Mouse (Mus musculus) lung, embryonic 15.5 days (tissue): ENCODE data around the gene Kcnv2. TPM values are rescaled to one million over a fixed set of nuclear protein-coding genes. Genes with fewer than 3 reads are reported as not detected.

Experiments
- ATAC-seq: fragments of 200-750 bp; cut with Nextera tagmentation; 2 replicates; pipeline ENCODE4 v1.8.0; 2017; ENCODE audit warnings: moderate number of reproducible peaks, borderline replicate concordance; ENCODE audit not compliant: low FRiP score, low TSS enrichment; ENCODE audit errors: extremely low read depth
- H3K27ac ChIP-seq: fragments of 300-500 bp; sonication (generic); 2 replicates; pipeline ENCODE4 v1.5.1; 2015; ENCODE audit warnings: moderate library complexity, mild to moderate bottlenecking, inconsistent platforms
- H3K27me3 ChIP-seq: fragments of 300-500 bp; sonication (generic); 2 replicates; pipeline ENCODE4 v1.6.1; 2015; ENCODE audit warnings: inconsistent platforms
- H3K36me3 ChIP-seq: fragments of 300-500 bp; sonication (generic); 2 replicates; pipeline ENCODE4 v1.6.1; 2015; ENCODE audit warnings: inconsistent platforms
- H3K4me1 ChIP-seq: fragments of 300-500 bp; sonication (generic); 2 replicates; pipeline ENCODE4 v1.6.1; 2015; ENCODE audit warnings: inconsistent platforms
- H3K4me2 ChIP-seq: fragments of 300-500 bp; sonication (generic); 2 replicates; pipeline ENCODE4 v1.6.1; 2015; ENCODE audit warnings: inconsistent platforms, mild to moderate bottlenecking, moderate library complexity
- H3K4me3 ChIP-seq: fragments of 300-500 bp; sonication (generic); 2 replicates; pipeline ENCODE4 v1.5.1; 2015; ENCODE audit warnings: mild to moderate bottlenecking, inconsistent platforms
- H3K9ac ChIP-seq: fragments of 300-500 bp; sonication (generic); 2 replicates; pipeline ENCODE4 v1.6.1; 2015; ENCODE audit warnings: inconsistent platforms
- H3K9me3 ChIP-seq: fragments of 300-500 bp; sonication (generic); 2 replicates; pipeline ENCODE4 v1.6.1; 2016; ENCODE audit warnings: inconsistent platforms
- WGBS: fragments of 180-500 bp; shearing (Covaris S2); methylation state at CpG from one replicate; pipeline ENCODE4 v1.1.7; 2015; 5-methylcytosine and 5-hydroxymethylcytosine counted together
- polyA plus RNA-seq: library from polyadenylated mRNA; unstranded; fragments of >200 nt; fragmentation: Nextera tagmentation; extraction: Ambion mirVana; gene quantifications from 2 replicates; pipeline ENCODE4 v1.2.1, GENCODE M21; 2015

Kcnv2 gene
- polyA plus RNA-seq, 1 experiment from 2014 or later = 0.05 TPM

- no peak overlapping the region for H3K4me2 ChIP-seq
- ATAC-seq = no peak
- no peak overlapping the region for H3K9ac ChIP-seq
- H3K4me1 ChIP-seq = peaks cover 19% of the 10 kb centered on the region
- H3K9me3 ChIP-seq = no peaks in the 10 kb centered on the region
- H3K27ac ChIP-seq = no peak overlapping the region
- WGBS = 42% methylated on average over 3 of the region's 3 CpGs
- no peak overlapping the region for H3K4me3 ChIP-seq
- H3K27me3 ChIP-seq = no peaks in the 10 kb centered on the region
- no peaks in the 10 kb centered on the region for H3K36me3 ChIP-seq
These were observed 47.2 kb downstream of the Kcnv2 start for GRCm38 (mm10) chr19:27369461-27370135.

GRCm38 (mm10) chr19:27370174-27370573 lies 47.8 kb downstream of the Kcnv2 start:
- peak; percentile 78; the same call in 1 of the 2 replicates for ATAC-seq
- H3K4me2 ChIP-seq = no peak overlapping the region
- no peaks in the 10 kb centered on the region for H3K9me3 ChIP-seq
- peak overlapping the region; percentile 30; the same call in 1 of the 2 replicates for H3K27ac ChIP-seq
- WGBS = 58% methylated on average over 2 of the region's 2 CpGs
- no peak overlapping the region for H3K4me3 ChIP-seq
- peaks cover 16% of the 10 kb centered on the region for H3K4me1 ChIP-seq
- no peaks in the 10 kb centered on the region for H3K36me3 ChIP-seq
- no peak overlapping the region for H3K9ac ChIP-seq
- no peaks in the 10 kb centered on the region for H3K27me3 ChIP-seq

- no peak for ATAC-seq
- no peaks in the 10 kb centered on the region for H3K9me3 ChIP-seq
- H3K4me3 ChIP-seq = no peak overlapping the region
- H3K4me1 ChIP-seq = peaks cover 16% of the 10 kb centered on the region
- WGBS = 82% methylated on average over 2 of the region's 2 CpGs
- no peak overlapping the region for H3K4me2 ChIP-seq
- no peak overlapping the region for H3K9ac ChIP-seq
- peak overlapping the region; percentile 30; the same call in 1 of the 2 replicates for H3K27ac ChIP-seq
- H3K36me3 ChIP-seq = no peaks in the 10 kb centered on the region
- H3K27me3 ChIP-seq = no peaks in the 10 kb centered on the region
These were observed 48.4 kb downstream of the Kcnv2 start for GRCm38 (mm10) chr19:27370784-27371183.

- H3K4me1 ChIP-seq = 0 out of 2 replicates have a peak, but pooled peaks cover 4% of the 10 kb centered on the region
- no peak for ATAC-seq
- no peaks in the 10 kb centered on the region for H3K27me3 ChIP-seq
- H3K9ac ChIP-seq = no peak overlapping the region
- no peaks in the 10 kb centered on the region for H3K9me3 ChIP-seq
- H3K36me3 ChIP-seq = no peaks in the 10 kb centered on the region
- WGBS = 71% methylated on average over 2 of the region's 2 CpGs
- H3K4me3 ChIP-seq = no peak overlapping the region
- H3K4me2 ChIP-seq = no peak overlapping the region
- H3K27ac ChIP-seq = no peak overlapping the region
These were observed 57.5 kb downstream of the Kcnv2 start for GRCm38 (mm10) chr19:27379712-27380401.

- Histone ChIP-seq H3K27me3 (no peaks in the 10 kb centered on the region), H3K4me2 (no peak overlapping the region), H3K4me1 (0 out of 2 replicates have a peak, but pooled peaks cover 4% of the 10 kb centered on the region), H3K27ac (no peak overlapping the region), H3K36me3 (peaks cover 20% of the 10 kb centered on the region), H3K9me3 (no peaks in the 10 kb centered on the region), H3K9ac (no peak overlapping the region), H3K4me3 (no peak overlapping the region)
- ATAC-seq = no peak
- WGBS = 75% methylated on average over 1 of the region's 1 CpGs
These were observed 59.7 kb downstream of the Kcnv2 start for GRCm38 (mm10) chr19:27382131-27382530.

GRCm38 (mm10) chr19:27383266-27383665 lies 60.9 kb downstream of the Kcnv2 start:
- 0 out of 2 replicates have a peak, but pooled peaks cover 4% of the 10 kb centered on the region for H3K4me1 ChIP-seq
- WGBS = 93% methylated on average over 5 of the region's 5 CpGs
- H3K9me3 ChIP-seq = no peaks in the 10 kb centered on the region
- H3K4me3 ChIP-seq = no peak overlapping the region
- no peak overlapping the region for H3K4me2 ChIP-seq
- H3K27ac ChIP-seq = no peak overlapping the region
- ATAC-seq = no peak
- H3K36me3 ChIP-seq = peaks cover 23% of the 10 kb centered on the region
- H3K9ac ChIP-seq = no peak overlapping the region
- H3K27me3 ChIP-seq = no peaks in the 10 kb centered on the region

- no peak overlapping the region for H3K27ac ChIP-seq
These were observed 62.9 kb downstream of the Kcnv2 start for GRCm38 (mm10) chr19:27385304-27385703.

More at GRCm38 (mm10) chr19:27385304-27385703, 62.9 kb downstream of the Kcnv2 start:
- H3K4me3 ChIP-seq = no peak overlapping the region
- H3K36me3 ChIP-seq = peaks cover 42% of the 10 kb centered on the region
- H3K27me3 ChIP-seq = no peaks in the 10 kb centered on the region
- 0 out of 2 replicates have a peak, but pooled peaks cover 4% of the 10 kb centered on the region for H3K4me1 ChIP-seq
- no peak for ATAC-seq
- H3K4me2 ChIP-seq = no peak overlapping the region
- H3K9me3 ChIP-seq = no peaks in the 10 kb centered on the region
- no peak overlapping the region for H3K9ac ChIP-seq

Other genes starting within 250 kb of the Kcnv2 start
- 25.2 and 28.8 TPM in 2 replicates for gene Vldlr, start 106.1 kb upstream of the Kcnv2 start, polyA plus RNA-seq
- 62.7 and 67.0 TPM in 2 replicates for gene Pum3, start 107.2 kb downstream of the Kcnv2 start, polyA plus RNA-seq